Mouse (Mus musculus) frontal cortex, adult 2 months (tissue): ENCODE measurements at regions not wholly inside any gene's neighbourhood (a gene's known extent, or its start where the extent isn't known, plus 50 kb on each side); places are given as distances from the start of the nearest gene placed in this dataset.

ENCODE experiments used
- DNase-seq, 2 experiments: peaks; one replicate each; pipeline ENCODE4 v3.0.0; 2022; ENCODE audit warnings: low spot score in 1 of 2; ENCODE audit errors: extremely low spot score in 1 of 2

DNA sequence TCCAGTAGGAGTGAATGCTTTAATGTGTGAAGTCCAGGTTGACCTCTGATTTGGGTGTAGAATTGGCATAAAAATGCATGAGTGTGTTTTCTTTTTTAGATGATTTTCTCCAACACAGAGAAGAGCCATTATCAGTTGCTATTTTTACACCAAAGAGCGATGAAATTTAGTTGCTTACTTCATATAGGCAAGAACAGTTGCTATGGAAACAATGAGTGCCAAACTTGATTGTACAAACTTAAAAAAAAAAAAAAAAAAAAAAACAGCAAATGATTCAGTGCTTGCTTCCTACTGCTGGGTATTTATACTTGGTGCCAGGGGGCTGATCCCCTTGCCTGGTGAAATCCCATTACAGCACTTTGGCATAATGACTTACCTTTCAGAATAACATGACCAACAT is 268.0 kb downstream of the Sec23a start:
- peak in 1 of 2 experiments; percentile 33 for DNase-seq

GRCm38 (mm10) chr12:58728094-58728493 is 283.7 kb downstream of the Sec23a start:
- no peak for DNase-seq

DNA sequence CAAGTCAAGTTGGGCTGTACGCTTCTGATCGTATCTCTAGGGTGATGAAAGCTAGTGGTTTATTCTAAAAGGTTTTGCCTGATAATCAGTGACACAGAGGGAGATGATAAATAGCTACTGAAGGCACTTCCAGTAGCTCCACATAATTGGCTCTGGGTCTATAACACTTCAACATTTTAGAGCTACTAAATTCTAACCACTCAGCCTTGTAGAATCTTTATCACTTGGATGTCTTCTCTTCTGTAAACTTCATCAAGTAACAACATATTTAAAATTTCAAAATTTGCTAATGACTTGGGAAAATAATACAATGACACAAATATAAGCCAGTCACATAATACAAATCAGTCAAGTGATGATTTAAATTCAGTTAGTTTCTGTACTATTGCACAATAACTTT is 284.3 kb downstream of the Sec23a start:
- no peak for DNase-seq

DNA sequence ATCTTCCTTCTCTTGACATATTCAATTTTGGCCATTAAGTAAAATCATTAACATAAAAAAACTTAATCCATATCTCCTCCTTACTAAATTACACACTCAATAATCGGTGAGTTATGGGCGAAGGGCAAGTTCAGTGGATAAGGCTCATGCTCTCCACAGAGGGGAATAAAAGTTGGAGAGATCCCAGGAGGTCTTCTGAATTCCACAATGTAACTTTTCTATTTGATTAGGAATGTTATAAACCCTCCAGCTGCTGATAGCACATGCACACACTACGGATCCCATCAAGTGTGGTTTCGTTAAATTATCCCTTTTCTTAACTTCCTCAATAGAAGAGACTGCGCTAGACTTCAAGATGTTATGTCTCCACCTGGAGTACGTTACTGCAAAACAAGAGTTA is 293.9 kb downstream of the Sec23a start:
- no peak for DNase-seq

- no peak for DNase-seq
Observed at GRCm38 (mm10) chr12:58714207-58714606, 297.6 kb downstream of the Sec23a start.

DNA sequence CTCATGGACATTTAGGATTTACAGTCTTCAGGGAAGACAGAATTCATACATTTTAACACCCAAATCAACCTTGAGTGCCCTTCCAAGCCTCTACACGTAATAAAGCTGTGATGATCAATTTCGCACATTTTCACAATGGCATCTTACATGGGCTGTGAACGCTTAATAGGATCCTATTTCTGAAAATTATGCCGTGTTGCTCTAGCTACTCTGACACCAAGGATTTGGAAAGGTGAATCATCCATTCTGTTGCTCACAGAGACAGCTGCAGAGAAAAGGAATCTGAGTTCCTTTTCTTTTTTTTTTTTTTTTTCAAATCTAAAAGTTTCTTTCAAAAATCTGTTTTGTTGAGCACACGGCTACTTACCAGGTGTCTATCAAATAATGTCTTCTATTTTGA is 316.1 kb downstream of the Sec23a start:
- peak in 1 of 2 experiments; percentile 21 for DNase-seq

DNA sequence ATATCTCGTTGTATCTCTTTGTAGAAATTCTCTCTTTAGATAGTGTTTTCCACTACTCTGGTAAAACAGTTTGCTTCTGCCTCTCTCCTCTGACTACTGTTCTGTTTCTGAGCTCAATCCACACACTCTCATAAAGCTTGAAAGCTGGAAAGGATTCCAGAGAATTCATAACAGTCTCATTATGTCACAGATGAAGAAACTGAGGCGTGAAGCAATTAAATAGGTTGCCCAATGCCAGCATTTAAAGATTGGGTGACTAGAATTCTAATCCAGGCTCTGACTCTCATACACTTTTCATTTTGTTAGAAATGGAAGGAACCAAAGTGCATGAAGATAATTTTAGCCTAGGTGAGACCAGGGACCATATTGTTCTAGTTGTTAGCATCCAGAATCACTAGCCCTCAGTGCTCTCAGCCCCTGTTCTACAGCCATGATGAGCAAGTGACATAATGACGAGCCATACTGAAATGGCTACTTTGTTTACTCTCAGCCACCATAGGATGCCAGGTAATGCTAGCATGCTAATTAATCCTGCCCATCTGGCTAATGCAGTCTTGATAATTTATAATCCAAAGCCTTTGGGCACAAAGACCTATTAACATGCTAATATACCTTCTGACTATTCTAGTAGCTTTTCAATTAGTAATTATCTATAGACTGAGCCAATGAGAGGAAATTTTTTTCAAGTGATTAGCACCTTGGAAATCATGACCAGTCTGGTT is 341.7 kb downstream of the Sec23a start:
- no peak for DNase-seq

DNA sequence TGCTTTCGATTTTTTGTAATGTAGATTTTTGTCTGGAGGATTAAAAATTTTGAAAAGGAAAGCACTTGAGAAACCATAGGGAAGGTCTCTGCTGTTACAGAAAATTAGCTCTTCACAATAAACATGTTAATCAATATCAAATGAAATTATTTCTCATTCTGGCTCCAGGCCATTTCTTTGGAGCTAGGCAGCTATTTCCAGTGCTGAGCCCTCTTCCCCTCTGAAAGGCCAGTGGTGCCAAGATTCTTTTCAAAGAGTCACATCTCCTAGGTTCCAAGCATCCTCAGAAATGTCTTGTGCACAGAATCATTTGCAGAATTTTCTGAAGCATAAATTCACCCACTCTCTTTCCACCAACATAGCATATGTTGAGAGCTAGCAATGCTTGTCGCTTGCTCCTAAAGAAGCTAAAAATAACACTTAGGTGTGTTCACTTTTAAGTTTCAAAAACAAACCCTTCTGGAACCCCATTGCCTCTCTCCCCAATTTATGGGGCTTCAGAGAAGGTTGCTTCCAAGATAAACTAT is 357.2 kb downstream of the Sec23a start:
- peak; percentile 21 to 57 for DNase-seq

- DNase-seq, result peak in 1 of 2 experiments; percentile 49
Observed at GRCm38 (mm10) chr12:58653751-58654150, 358.1 kb downstream of the Sec23a start.

DNA sequence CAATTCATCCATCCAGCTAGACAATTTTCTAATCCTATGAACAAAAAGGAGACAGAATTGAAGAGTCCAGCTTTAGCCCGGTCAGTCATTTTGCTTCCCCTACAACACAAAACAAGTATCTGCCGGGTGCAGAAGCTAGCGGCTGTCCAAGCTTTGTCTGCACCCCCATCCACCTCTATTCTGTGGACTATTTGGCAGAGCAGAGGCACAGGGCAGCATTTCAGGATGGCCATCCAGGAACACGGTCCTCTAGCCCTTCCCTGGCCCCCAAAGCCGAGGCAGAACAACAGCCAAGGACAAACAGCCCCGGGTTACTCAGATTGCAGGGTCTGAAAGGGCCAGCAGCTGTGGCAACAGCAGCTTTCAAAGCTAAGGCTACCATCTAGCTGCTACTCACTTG is 358.6 kb downstream of the Sec23a start:
- DNase-seq, result peak in 1 of 2 experiments; percentile 9

DNA sequence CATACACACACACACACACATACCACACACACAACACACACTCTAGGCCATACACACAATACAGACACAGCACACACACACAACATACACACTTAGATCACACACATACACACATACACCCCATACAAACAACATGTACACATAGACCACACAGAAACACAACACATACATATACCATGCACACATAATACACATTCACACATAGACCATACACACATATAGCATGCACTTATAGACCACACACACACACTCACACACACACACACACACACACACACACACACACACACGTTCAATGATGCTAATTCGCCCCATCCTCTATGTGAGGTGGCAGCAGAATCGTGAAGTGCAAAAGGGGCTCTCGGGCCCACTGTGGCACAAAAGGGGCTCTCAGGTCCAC is 359.1 kb downstream of the Sec23a start:
- DNase-seq, result no peak

- no peak for DNase-seq
Observed at GRCm38 (mm10) chr12:58648322-58648721, 363.5 kb downstream of the Sec23a start.

GRCm38 (mm10) chr12:58643843-58644242 is 368.0 kb downstream of the Sec23a start:
- DNase-seq, result no peak

DNA sequence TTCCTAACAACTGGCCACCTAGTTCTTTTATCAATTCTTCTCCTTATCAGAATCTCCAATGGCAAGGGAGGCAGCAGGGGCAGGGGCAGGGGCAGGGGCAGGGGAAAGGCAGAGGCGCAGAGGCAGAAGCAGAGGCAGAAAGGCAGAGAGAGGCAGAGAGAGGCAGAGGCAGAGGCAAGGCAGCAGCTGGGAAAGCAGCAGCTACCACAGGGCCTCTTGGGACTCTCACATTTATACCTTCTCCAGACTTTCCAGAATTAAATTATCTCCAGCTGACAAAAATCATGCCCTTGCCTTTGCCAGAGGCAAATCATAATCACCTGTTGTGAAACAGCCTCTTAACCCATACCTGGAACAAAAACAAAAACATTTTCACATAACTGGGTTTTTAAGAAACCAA is 370.4 kb upstream of the Clec14a start:
- no peak for DNase-seq

- DNase-seq, result no peak
Observed at GRCm38 (mm10) chr12:58638260-58638659, 369.2 kb upstream of the Clec14a start.

GRCm38 (mm10) chr12:58632529-58632928 is 363.4 kb upstream of the Clec14a start:
- peak in 1 of 2 experiments; percentile 9 for DNase-seq

GRCm38 (mm10) chr12:58628817-58629216 is 359.7 kb upstream of the Clec14a start:
- no peak for DNase-seq

- no peak for DNase-seq
Observed at GRCm38 (mm10) chr12:58625144-58625543, 356.1 kb upstream of the Clec14a start.

DNA sequence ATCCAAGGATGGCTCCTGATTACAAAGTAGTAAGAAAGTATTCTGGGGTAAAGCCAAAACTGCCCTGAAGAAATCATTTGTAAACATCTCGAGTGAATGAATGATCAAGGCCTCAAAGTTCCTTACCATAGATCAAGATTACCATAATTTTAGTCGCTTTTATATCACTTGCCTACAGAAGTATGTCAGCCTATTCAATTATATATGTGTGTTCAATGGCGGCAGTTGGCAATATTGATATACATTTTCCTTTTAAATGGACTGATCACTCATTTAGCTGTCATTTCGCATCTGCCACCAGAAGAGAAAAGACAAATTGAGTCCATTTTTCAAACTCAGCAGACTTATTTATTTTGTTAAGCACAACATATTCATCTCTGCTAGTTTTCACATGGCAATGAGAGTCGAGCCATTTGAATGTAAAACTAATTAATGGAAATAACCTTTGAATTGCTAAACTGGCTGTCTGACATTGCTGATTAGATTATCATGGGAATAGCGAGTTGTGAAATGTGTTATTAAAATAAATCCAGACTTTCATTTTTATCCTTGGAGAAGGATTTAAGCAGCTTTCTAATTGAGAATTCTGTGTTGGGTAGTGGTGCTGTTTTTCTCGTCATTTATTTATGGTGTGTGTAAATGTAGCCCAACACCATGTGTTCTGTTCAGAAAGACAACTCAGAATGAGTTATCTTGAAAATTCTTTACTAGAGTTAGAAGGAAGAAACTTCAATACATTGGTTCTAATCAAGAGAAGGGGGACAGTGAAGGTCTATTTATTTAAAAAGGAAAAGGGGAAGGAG is 350.6 kb upstream of the Clec14a start:
- DNase-seq, result no peak

DNA sequence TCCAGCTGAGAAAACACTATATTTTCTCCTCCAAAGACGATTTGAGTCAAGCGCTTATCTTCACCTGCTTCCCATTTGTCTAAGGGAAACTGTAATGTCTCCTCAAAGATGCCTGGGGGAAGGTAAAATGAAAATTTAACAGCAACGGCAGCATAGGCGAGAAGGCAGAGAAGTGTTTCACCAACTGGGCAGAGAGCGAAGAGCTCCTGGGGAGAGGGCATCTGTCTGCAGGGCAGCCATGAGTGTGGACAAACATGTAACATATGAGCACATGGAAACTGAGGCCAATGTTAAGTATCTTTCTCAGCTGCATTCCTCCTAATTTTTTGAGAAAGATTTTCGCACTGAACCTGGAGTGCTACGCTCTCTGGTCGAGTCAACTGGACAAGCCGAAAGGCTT is 325.7 kb upstream of the Clec14a start:
- no peak for DNase-seq

DNA sequence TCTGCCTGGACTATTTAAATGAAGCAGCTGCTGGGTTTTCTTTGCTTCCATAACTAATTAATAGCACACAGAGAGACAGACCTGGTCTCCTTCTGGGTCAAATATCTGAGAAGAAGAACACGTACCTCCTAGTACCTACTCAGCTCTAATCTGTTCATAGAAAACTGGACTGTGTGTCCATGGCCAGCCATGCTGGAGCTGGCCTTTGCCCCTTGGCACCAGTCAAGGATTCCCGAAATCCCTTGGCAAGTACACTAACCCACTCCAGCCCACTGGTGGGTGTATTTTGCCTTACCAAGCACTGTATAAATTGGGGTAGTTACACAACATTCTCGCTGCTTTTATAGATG is 322.4 kb upstream of the Clec14a start:
- no peak for DNase-seq
